Mouse (Mus musculus): ENCODE data around the gene Ddo.

The Ddo gene

GRCm38 (mm10) chr10:40716713-40717112, 86.9 kb downstream of the Ddo start:
- DNase-seq (ENCODE audit: low read depth, low spot score), result no peak

GRCm38 (mm10) chr10:40718362-40718761, 88.6 kb downstream of the Ddo start:
- no peak for DNase-seq (ENCODE audit: low read depth, low spot score)

DNA sequence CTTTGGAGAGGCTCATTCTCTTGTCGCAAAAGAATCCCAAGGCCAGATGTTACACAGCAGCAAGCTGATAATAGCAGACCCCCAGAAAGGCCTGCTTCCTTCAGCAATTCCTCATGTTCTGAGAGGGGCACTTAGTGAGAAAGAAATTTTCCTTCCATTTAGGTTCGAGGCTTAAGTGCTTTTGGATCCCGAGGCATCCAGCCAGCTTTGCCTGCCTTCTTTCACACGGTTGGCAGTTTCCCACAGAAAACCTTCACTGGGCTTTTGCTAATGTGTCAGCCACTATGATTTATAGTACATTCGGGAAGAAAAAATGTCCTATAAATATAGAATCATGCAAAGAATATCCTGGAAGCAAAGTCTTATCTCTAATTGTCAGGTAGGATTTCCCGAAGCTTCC, 89.3 kb downstream of the Ddo start:
- DNase-seq (ENCODE audit: low read depth, low spot score), result no peak

DNA sequence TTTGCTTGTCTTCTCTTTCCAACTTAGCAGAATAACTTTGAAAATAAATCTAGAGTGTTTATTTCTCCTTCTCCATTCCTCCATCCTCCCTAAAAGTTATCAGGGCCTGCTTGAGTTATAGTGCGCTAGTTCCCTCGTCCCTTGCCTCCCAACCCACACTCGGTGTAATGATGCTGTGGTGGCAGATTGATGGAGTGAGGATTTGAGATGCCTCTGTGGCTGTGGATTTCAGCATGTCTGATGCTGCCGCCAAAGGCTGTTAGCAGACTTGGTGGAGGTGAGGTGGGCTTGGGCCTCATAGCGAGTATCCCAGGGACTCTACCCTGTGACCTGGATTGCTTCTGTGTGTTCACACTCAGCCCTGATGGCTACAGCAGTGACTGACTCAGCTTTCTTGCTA, 91.1 kb downstream of the Ddo start:
- DNase-seq (ENCODE audit: low read depth, low spot score), result no peak

GRCm38 (mm10) chr10:40724342-40724741, 94.5 kb downstream of the Ddo start:
- DNase-seq (ENCODE audit: low read depth, low spot score), result no peak

DNA sequence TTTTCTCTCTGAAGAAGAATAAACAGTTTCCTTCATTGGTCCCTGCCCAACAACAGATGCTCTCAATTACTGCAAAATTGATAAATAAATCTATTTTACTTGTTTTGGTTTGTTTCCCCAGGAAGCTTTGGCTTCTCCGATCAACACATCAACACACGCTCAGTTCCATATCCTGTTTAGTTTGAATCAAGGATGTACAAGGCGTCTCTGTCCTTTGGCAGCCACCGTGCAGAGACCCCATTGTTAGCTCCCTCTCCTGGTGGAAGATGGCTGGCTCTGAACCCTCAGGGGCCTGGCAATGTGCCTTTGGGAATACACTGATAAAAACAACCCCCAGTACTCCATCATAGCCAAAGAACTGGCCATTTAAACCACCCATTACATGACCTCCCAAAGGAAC, 95.3 kb downstream of the Ddo start:
- DNase-seq (ENCODE audit: low read depth, low spot score), result no peak

DNA sequence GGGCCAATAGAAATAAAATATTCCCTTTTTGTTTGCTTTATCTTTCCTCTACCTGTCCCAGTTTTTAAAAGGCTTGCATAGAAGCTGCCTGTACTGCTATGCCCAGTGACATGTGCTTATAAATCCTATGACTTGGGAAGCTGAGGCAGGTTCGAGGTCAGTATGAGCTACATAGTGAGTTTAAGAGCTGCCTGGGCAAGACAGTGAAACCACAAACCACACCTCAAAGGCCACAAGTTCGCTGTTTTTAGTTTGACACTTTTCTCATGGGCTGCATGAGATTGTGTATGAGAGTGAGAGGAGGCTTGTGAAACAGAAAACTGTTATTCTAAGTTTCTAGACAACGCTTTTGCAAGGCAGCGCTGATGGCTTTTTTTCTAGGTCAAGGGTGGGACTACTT, 95.7 kb downstream of the Ddo start:
- DNase-seq (ENCODE audit: low read depth, low spot score), result no peak

- DNase-seq (ENCODE audit: low read depth, low spot score), result no peak
Observed at GRCm38 (mm10) chr10:40726288-40726902, 96.6 kb downstream of the Ddo start.

DNA sequence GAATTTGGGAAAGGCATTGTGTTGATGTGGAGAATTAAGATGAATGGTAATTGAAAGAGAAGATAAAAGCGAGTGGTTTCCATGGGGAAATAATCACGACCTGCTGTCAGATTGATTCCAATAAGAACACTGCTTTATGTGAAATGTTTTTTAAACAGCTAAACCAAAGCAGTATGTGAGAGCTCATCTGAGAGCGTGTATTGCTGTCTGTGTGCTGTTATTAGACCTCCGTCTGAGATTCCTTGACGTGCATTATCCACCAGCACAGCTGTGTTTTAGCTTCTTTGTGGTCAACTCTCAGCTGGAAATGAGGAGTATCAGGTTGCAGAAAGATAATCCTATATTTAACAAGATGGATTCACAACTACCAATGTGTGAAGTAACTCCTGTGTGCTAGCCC, 97.2 kb downstream of the Ddo start:
- no peak for DNase-seq (ENCODE audit: low read depth, low spot score)

DNA sequence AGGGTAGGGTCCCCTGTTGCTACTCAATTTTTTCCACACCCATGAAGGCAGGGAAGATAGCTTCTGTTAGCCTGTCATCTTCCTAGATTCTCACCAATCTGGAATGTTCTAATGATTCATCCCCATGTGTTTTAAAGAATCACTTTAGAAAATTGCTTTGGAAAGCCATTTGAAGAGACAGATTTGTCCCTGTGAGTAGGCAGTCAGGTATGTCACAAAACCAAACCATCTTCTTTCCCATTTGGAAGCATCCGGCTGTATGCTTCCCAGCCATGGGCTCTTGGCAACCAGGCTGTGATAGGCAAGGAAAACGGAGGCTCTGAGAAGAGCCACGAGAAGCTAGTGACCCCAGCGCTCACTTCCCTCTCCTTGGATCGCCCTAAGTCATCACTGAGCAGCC, 100.4 kb downstream of the Ddo start:
- no peak for DNase-seq (ENCODE audit: low read depth, low spot score)
